Mouse (Mus musculus) adrenal gland, postnatal 36 days (tissue): ENCODE measurements around the gene Map3k21. TPM values are rescaled to one million over a fixed set of nuclear protein-coding genes. Genes with fewer than 3 reads are reported as not detected.

Experiments
- DNase-seq, 2 experiments: peaks; one replicate each; pipeline ENCODE4 v3.0.0; 2021; ENCODE audit warnings: mixed read lengths in 1 of 2
- total RNA-seq, 2 experiments: library from RNA; stranded (reverse); gene quantifications; 2 replicates each; pipeline ENCODE4 v1.2.3; 2021

The Map3k21 gene
- total RNA-seq, 2 experiments from 2014 or later: 0.70 to 2.7 TPM

DNA sequence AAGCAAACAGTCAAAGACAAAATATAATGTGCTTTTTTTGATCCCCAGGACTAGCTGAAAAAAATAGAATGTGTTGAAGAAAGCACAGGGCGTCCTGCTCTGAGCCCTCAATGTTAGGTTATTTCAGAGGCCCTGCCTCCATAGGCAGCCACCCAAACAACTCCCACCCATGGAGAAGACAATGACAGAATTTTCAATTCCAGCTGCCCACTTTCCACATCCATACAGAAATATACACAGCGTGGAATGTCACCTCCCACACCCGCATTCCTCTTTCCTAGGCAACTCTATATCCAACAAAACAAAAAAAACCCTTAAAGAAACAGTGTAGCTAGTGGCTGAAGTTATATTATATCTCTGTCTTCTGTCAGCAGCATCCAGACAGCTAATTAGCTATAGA lies 61.1 kb downstream of the Map3k21 start:
- no peak for DNase-seq

DNA sequence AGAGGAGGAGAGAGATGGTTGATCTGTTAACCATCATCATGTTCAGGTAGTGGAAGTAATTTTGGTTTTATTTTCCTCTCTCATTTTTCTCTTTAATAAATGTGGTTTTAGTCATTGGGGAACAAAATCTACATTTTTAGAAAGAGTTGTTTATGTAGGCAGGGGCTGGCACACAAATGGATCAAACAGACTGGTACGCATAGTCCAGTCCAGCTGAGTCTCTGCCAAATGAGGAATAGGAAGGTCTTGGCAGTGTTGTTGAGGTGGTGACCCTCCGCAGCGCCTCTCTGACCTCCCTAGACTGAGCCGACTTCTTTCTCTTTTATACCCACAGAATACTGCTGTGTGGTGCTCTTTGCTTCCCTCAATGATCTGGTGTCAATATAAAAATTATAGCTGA lies 65.7 kb downstream of the Map3k21 start:
- no peak for DNase-seq

DNA sequence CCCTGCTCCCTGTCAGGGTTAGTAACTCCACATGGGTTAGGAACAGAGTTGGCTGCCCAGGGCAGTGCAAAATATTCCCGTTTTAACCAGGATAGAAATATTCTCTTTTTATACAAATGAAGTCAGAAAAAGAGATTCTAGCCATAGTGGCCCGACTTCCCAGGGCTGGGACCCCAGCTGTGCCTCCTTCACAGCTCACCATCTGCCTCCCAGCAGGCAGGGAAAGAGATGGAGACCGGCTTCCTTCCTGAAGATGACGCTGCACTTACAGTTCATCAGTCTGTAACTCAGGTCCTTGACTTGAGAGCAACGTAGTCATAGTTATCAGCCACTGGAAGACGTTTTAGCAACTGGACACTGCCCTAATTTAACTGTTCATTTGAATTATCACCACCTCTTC lies 70.6 kb downstream of the Map3k21 start:
- DNase-seq: no peak

DNA sequence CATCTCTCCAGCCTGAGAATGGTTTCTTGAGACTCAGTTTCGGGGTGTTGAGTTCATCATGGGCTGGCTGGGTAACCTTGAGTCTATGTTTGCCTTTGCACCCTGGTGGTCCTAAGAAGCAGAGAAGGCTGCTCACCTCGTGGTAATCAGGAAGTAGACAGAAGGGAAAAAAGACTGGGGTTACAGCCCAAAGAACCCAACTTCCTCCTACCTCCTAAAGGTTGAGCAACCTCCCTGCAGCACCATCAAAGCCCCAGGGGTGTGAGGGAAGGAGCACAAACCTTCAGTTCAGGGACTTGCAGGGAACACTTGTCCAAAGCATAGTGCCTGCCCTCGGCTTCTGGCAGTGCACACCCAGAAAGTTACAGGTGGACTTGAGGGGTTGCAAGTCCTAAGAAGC lies 73.3 kb downstream of the Map3k21 start:
- DNase-seq: no peak

DNA sequence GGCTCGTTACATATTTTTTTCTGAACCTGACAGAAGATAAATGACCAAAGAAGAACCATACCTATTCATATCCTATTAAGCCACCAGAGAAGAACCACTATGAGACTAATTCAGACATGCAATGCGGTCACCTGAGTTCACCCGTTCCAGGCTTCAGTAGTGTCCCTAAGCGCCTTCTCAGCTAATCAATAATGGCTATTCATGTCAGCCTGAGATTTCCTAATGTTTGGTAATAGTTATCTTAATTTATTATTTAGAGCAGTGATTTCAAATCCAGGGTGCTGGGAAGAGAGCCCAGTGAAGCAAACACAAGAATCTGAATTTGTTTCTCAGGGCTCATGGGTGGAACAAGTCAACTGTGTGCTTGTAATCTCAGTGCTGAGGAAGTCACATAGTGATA lies 73.9 kb downstream of the Map3k21 start:
- no peak for DNase-seq

DNA sequence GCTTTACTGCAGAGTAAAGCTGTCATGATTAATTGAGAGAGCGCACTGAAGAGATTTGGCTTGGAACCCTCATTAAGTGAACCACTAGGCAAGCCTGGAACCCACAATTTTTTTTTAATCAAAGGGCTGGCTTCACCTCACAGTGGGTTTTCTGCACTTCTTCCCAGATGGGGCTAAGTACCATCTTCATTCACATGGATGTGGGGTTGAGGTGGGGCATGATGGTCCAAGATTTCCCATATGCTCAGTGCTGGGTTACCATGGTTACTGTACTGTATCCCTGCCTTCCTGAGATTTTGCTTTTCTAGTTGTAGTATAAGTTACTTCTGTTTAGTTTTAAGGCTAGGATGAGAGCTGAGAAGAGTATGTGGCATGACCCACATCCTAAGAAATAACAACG lies 75.1 kb downstream of the Map3k21 start:
- no peak for DNase-seq

DNA sequence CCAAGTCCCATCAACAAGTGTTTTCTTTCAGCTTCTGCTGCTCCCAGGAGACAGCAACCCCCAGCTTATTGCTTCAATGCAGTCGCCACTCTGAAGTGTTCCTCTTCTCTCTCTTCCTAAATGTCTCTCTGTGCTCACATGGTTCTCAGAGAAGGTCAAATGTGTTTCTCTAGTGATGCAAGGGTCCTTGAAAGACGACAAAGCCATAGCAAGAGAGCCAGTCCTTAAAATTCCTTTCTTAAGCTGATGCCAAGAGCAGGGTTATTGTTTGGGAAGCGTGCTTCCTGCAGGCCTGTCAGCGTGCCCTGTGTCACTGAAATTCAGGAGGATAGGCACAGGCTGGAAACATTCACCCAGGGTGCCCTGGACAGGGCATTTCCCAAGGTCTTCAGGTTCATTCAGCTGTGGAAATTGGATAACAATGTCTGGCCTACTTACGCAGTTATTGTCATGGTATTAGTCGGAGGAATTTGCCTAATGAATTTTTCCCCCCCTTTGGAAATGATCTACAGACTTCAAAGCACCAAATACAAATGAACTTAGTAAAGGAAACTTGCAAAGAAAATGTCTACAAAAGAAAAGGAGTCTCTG lies 76.8 kb downstream of the Map3k21 start:
- peak; percentile 25 to 33 for DNase-seq

DNA sequence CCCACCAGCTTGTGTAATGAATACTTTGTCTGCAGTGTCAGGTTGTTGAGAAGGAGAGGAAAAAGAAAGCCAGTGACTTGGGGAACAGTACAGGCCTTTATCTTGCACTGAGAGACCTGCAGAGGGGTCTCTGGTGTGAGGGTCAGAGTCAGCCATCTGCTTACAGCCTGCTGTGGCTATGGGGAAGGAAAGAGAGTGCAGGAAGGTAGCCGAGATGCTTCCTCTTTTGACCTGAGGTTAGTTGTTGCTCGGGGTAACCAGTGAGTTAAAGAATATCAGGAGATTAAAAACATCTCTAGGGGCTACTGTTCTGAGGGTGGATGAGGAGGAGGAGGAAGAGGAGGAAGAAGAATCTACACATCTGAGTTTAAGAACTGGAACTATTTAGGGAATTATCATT lies 77.7 kb downstream of the Map3k21 start:
- DNase-seq: no peak

DNA sequence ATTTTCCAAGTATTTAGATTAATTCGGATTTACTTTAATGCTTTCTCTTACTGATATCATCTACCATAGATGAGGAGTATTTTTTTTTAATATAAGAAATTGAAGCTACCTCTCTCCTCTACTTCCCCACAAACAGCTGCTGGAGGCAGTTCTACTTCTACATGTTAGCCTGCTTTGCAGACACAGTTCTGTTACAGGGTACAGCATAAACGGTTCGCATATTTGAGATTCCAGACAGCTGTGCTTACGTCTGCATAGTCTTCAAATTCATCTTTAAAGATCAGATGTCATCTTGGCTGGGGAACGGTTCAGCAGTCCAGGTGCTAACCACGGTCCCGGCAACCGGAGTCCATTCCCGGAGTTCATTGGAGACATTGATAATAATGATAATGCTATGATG lies 83.4 kb downstream of the Map3k21 start:
- no peak for DNase-seq

DNA sequence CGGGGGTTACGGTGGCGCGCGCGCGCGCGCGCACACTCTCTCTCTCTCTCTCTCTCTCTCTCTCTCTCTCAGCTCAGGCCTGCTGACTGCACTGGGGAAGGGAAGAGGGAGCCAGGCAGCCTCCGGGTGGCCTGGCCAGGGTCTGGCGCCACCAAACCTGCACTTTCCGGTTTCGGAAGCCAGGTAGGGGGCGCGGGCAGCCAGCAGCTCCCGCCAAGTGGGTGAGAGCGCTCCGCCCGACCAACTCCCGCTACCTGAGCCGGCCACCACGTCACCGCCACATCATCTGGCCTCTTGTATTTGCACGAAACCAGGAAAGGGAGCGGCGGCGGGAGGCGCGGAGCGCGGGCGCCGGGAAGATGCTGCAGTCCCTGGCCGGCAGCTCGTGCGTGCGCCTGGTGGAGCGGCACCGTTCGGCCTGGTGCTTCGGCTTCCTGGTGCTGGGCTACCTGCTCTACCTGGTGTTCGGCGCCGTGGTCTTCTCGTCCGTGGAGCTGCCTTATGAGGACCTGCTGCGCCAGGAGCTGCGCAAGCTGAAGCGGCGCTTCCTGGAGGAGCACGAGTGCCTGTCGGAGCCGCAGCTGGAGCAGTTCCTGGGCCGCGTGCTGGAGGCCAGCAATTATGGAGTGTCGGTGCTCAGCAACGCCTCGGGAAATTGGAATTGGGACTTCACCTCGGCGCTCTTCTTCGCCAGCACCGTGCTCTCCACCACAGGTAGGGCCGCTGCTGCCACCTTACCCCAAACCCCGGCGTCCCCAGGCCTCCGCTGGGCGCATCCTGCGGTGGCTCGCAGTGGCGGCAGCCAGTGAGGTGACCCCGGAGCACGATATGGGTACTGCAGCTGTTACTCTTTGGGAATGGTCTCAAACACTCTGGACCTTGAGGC lies 85.1 kb downstream of the Map3k21 start, which contains the start of gene Kcnk1:
Gene Kcnk1 (plus strand): TSS at position 70 of the 886 bp plus-strand sequence.
- DNase-seq: peak; percentile 42 to 52

DNA sequence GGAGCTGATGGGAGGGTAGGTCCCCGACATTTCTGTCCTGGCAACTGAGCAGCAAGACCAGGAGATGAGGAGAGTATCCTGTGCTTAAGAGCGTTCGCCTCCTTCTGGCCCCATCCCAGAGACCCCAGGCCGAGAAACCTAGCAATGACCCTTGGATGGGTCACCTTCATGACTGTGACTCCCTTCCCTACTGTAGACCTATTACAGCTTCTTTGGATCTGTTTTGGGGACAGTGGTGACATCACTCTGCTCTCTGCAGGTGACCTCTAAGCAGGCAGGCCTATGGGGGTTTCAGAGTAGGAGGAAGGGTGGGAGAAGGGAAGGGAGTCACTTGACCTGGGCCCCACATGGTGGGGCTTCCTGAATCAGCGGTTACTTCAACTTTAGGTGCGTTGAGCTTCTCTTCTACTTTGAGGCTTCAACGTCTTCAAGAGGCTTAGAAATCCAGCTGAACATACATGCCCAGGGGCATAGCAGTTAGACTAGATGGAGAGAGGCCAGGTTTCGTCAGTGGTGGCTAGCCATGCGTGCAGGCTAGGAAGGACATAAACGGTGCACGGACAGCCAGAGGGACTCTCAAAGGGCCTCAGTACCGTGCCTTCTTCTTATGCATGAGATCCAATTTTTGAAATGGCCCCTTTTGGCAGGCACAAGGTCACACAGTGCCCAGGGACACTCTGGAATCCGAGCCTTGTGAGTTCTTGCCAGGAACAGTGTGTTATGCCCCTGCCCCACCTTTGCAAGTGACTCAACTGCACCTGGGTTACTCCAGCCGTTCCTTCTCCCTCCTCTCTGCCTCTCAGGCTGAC lies 86.0 kb downstream of the Map3k21 start:
- peak; percentile 19 to 43 for DNase-seq

DNA sequence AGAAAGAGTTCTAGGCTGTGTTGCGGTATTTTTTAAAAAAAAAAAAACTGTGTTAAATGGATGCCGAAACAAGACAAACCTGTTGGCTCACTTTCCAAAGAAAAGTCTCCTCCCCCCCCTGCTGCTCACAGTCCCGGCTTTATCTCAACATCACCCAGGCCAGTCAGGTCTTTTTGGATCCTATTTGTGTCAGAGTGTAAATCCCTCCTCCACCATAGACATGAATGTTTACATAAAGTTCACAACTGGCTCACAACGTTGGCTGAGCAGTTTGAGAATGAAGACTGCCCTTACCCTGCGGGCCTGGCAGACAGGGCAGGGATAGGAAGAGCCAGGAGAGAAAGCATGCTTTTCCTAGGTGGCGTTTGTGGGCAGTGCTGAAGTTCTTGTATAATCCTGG lies 86.7 kb downstream of the Map3k21 start:
- DNase-seq: no peak

Other genes starting within 250 kb of the Map3k21 start
- 1 to 10 TPM; 3.3 to 4.2 TPM for gene Map10, start 240.6 kb upstream of the Map3k21 start, total RNA-seq
- gene Ntpcr, start 180.5 kb upstream of the Map3k21 start, total RNA-seq: 10 to 100 TPM; 17.2 to 23.3 TPM
- gene Pcnx2, start 12.1 kb upstream of the Map3k21 start, total RNA-seq: under 1 TPM; 0.33 to 0.43 TPM
- gene Kcnk1, start 84.7 kb downstream of the Map3k21 start, total RNA-seq: 1 to 10 TPM; 1.3 to 4.8 TPM